Mouse (Mus musculus) megakaryocyte, adult 5-6 weeks (primary cell): ENCODE data around the gene Zfyve9. TPM values are rescaled to one million over a fixed set of nuclear protein-coding genes. Genes with fewer than 3 reads are reported as not detected.

Experiments used
- ATAC-seq: 2 replicates; pipeline ENCODE4 v1.8.0; 2016; ENCODE audit warnings: mild to moderate bottlenecking, inconsistent platforms; ENCODE audit not compliant: poor library complexity, severe bottlenecking
- total RNA-seq, 2 experiments: library from RNA; stranded (forward) in 1 of 2; stranded (reverse) in 1 of 2; fragments of 153-499, 151-499 nt in 1 of 2; fragments of 221-1000, 200-1000 nt in 1 of 2; gene quantifications; 2 replicates each; pipeline versions ENCODE4 v1.2.3 to v1.2.4; 2015 to 2017

Zfyve9 gene
- total RNA-seq, 2 experiments from 2014 or later, result 12.2 to 13.7 TPM

- peak; percentile 90 for ATAC-seq
Observed at GRCm38 (mm10) chr4:108619587-108620341, 160.8 kb downstream of the Zfyve9 start, which contains the start of gene Cc2d1b. Cc2d1b (plus strand) TSS chr4:108619940.

- ATAC-seq, result peak; percentile 3
Observed at GRCm38 (mm10) chr4:108619165-108619564, 161.4 kb downstream of the Zfyve9 start.

- ATAC-seq, result no peak
Observed at GRCm38 (mm10) chr4:108618586-108618985, 162.0 kb downstream of the Zfyve9 start.

GRCm38 (mm10) chr4:108610935-108611334 is 169.7 kb downstream of the Zfyve9 start:
- no peak for ATAC-seq

- ATAC-seq, result no peak
Observed at GRCm38 (mm10) chr4:108608651-108609050, 171.9 kb downstream of the Zfyve9 start.

- no peak for ATAC-seq
Observed at GRCm38 (mm10) chr4:108601870-108602269, 178.7 kb downstream of the Zfyve9 start.

GRCm38 (mm10) chr4:108598306-108598705 is 182.3 kb downstream of the Zfyve9 start:
- ATAC-seq, result no peak

- no peak for ATAC-seq
Observed at GRCm38 (mm10) chr4:108595785-108596184, 184.8 kb downstream of the Zfyve9 start.

GRCm38 (mm10) chr4:108593376-108593775 is 187.2 kb downstream of the Zfyve9 start:
- ATAC-seq, result no peak

Other genes starting within 250 kb of the Zfyve9 start
- 47.2 and 49.8 TPM in 2 replicates for gene Prpf38a, start 201.5 kb downstream of the Zfyve9 start, total RNA-seq (2015)
- gene Prpf38a, start 201.5 kb downstream of the Zfyve9 start, total RNA-seq (2017), result 78.5 and 92.3 TPM in 2 replicates
- gene Orc1, start 201.4 kb downstream of the Zfyve9 start, total RNA-seq (2015), result 5.0 and 5.1 TPM in 2 replicates
- 4.1 and 5.6 TPM in 2 replicates for gene Orc1, start 201.4 kb downstream of the Zfyve9 start, total RNA-seq (2017)
- 12.1 and 16.7 TPM in 2 replicates for gene Cc2d1b, start 160.9 kb downstream of the Zfyve9 start, total RNA-seq (2015)
- gene Cc2d1b, start 160.9 kb downstream of the Zfyve9 start, total RNA-seq (2017), result 29.0 and 31.5 TPM in 2 replicates
- 0.46 TPM in 1 of 2 replicates, not detected in the other for gene 3110021N24Rik, start 61.1 kb downstream of the Zfyve9 start, total RNA-seq (2015)
- 0.33 and 0.49 TPM in 2 replicates for gene 3110021N24Rik, start 61.1 kb downstream of the Zfyve9 start, total RNA-seq (2017)
- gene Btf3l4, start 52.8 kb upstream of the Zfyve9 start, total RNA-seq (2015), result 73.0 and 80.3 TPM in 2 replicates
- 51.2 and 57.6 TPM in 2 replicates for gene Btf3l4, start 52.8 kb upstream of the Zfyve9 start, total RNA-seq (2017)
- 48.6 and 56.1 TPM in 2 replicates for gene Txndc12, start 53.8 kb upstream of the Zfyve9 start, total RNA-seq (2015)
- gene Txndc12, start 53.8 kb upstream of the Zfyve9 start, total RNA-seq (2017), result 66.5 and 66.7 TPM in 2 replicates
- gene Kti12, start 67.0 kb upstream of the Zfyve9 start, total RNA-seq (2015), result 15.6 and 20.7 TPM in 2 replicates
- gene Kti12, start 67.0 kb upstream of the Zfyve9 start, total RNA-seq (2017), result 11.1 and 11.4 TPM in 2 replicates
- not detected in 2 replicates for gene A730015C16Rik, start 67.8 kb upstream of the Zfyve9 start, total RNA-seq (2015)
- gene A730015C16Rik, start 67.8 kb upstream of the Zfyve9 start, total RNA-seq (2017), result 0.15 and 0.24 TPM in 2 replicates
- 0.82 TPM in 1 of 2 replicates, not detected in the other for gene Rab3b, start 98.3 kb upstream of the Zfyve9 start, total RNA-seq (2015)
- 0.95 TPM in 1 of 2 replicates, not detected in the other for gene Rab3b, start 98.3 kb upstream of the Zfyve9 start, total RNA-seq (2017)
- 121 and 143 TPM in 2 replicates for gene Nrd1, start 219.9 kb upstream of the Zfyve9 start, total RNA-seq (2015)
- 102 and 137 TPM in 2 replicates for gene Nrd1, start 219.9 kb upstream of the Zfyve9 start, total RNA-seq (2017)